Mouse (Mus musculus): Measurements from ENCODE around the gene Trmt10c.

Gene Trmt10c

GRCm38 (mm10) chr16:56038090-56038489, 471 bp upstream of the Trmt10c start:
- no peak for DNase-seq

GRCm38 (mm10) chr16:56036501-56036900, 1.1 kb downstream of the Trmt10c start:
- no peak for DNase-seq

- no peak for DNase-seq
Measured at GRCm38 (mm10) chr16:56034566-56034965, 3.1 kb downstream of the Trmt10c start.

GRCm38 (mm10) chr16:56029661-56030082, 7.9 kb downstream of the Trmt10c start, which contains the start of gene Pcnp:
Gene Pcnp (minus strand): TSS chr16:56029739.
- peak; percentile 98 for DNase-seq

- DNase-seq = peak; percentile 66
Measured at GRCm38 (mm10) chr16:56028722-56029551, 8.7 kb downstream of the Trmt10c start.

- no peak for DNase-seq
Measured at GRCm38 (mm10) chr16:56027854-56028629, 9.6 kb downstream of the Trmt10c start.

GRCm38 (mm10) chr16:56019660-56020059, 18.0 kb downstream of the Trmt10c start:
- DNase-seq = no peak

- DNase-seq = no peak
Measured at GRCm38 (mm10) chr16:56014076-56014475, 23.5 kb downstream of the Trmt10c start.

- no peak for DNase-seq
Measured at GRCm38 (mm10) chr16:56012789-56013743, 24.6 kb downstream of the Trmt10c start.

GRCm38 (mm10) chr16:56008862-56009261, 28.8 kb downstream of the Trmt10c start:
- DNase-seq = no peak

GRCm38 (mm10) chr16:56006798-56007197, 30.8 kb downstream of the Trmt10c start:
- DNase-seq = no peak

GRCm38 (mm10) chr16:55994235-55994634, 43.4 kb downstream of the Trmt10c start:
- no peak for DNase-seq

- no peak for DNase-seq
Measured at GRCm38 (mm10) chr16:55990311-55990710, 47.3 kb downstream of the Trmt10c start.

- no peak for DNase-seq
Measured at GRCm38 (mm10) chr16:55986001-55986400, 51.6 kb downstream of the Trmt10c start.
